Mouse (Mus musculus) stomach, embryonic 14.5 days (tissue): Measurements from ENCODE around the gene Rock2. TPM values are rescaled to one million over a fixed set of nuclear protein-coding genes. Genes with fewer than 3 reads are reported as not detected.

Experiments used
- ATAC-seq: fragments of 200-750 bp; cut with Nextera tagmentation; 2 replicates; pipeline ENCODE4 v1.8.0; 2017; ENCODE audit warnings: low read depth, moderate TSS enrichment; ENCODE audit not compliant: insufficient number of reproducible peaks, insufficient read depth, low FRiP score
- H3K27ac ChIP-seq: fragments of 300-500 bp; sonication (generic); 2 replicates; pipeline ENCODE4 v1.5.1; 2014; ENCODE audit warnings: mild to moderate bottlenecking, low read length, moderate library complexity, mixed read lengths
- H3K27me3 ChIP-seq: fragments of 300-500 bp; sonication (generic); 2 replicates; pipeline ENCODE4 v1.6.1; 2014; ENCODE audit warnings: low read length, control low read depth, mixed read lengths; ENCODE audit not compliant: control insufficient read depth, insufficient read depth
- H3K36me3 ChIP-seq: fragments of 300-500 bp; sonication (generic); 2 replicates; pipeline ENCODE4 v1.6.1; 2014; ENCODE audit warnings: mild to moderate bottlenecking, control low read depth, low read length, moderate library complexity, mixed read lengths; ENCODE audit not compliant: control insufficient read depth, insufficient read depth
- H3K4me1 ChIP-seq: fragments of 300-500 bp; sonication (generic); 2 replicates; pipeline ENCODE4 v1.6.1; 2014; ENCODE audit warnings: low read length, control low read depth, mixed read lengths; ENCODE audit not compliant: control insufficient read depth, insufficient read depth
- H3K4me2 ChIP-seq: fragments of 300-500 bp; sonication (generic); replicated peaks from 2 replicates; pipeline ENCODE4 v1.6.1; 2014; ENCODE audit warnings: low read depth, low read length, control low read depth
- H3K4me3 ChIP-seq: fragments of 300-500 bp; sonication (generic); 2 replicates; pipeline ENCODE4 v1.5.1; 2014; ENCODE audit warnings: low read depth, low read length, control low read depth
- H3K9ac ChIP-seq: fragments of 300-500 bp; sonication (generic); replicated peaks from 2 replicates; pipeline ENCODE4 v1.6.1; 2014; ENCODE audit warnings: low read depth, mild to moderate bottlenecking, control low read depth, low read length, moderate library complexity, mixed read lengths
- H3K9me3 ChIP-seq: fragments of 300-500 bp; sonication (generic); 2 replicates; pipeline ENCODE4 v1.6.1; 2016; ENCODE audit warnings: low read depth, low read length, control low read depth; ENCODE audit not compliant: control insufficient read depth
- WGBS: fragments of 180-500 bp; shearing (Covaris S2); extraction: QIAGEN DNeasy Blood & Tissue Kit; methylation state at CpG from one replicate; pipeline ENCODE4 v1.1.7; 2014; 5-methylcytosine and 5-hydroxymethylcytosine counted together
- polyA plus RNA-seq: library from polyadenylated mRNA; unstranded; fragments of >200 nt; fragmentation: Nextera tagmentation; extraction: Ambion mirVana; gene quantifications from 2 replicates; pipeline ENCODE4 v1.2.1, GENCODE M21; 2014

Gene Rock2
- polyA plus RNA-seq, 1 experiment from 2014 or later = 25.5 TPM

GRCm38 (mm10) chr12:16898790-16899189, 4.1 kb downstream of the Rock2 start:
- no peaks in the 10 kb centered on the region for H3K36me3 ChIP-seq
- no peaks in the 10 kb centered on the region for H3K27me3 ChIP-seq
- H3K27ac ChIP-seq = no peak overlapping the region
- H3K4me2 ChIP-seq = no peak overlapping the region
- H3K9ac ChIP-seq = no peak overlapping the region
- H3K9me3 ChIP-seq = no peaks in the 10 kb centered on the region
- H3K4me1 ChIP-seq = peaks cover 24% of the 10 kb centered on the region
- ATAC-seq = no peak
- no peak overlapping the region for H3K4me3 ChIP-seq

- H3K4me1 ChIP-seq = peaks cover 22% of the 10 kb centered on the region
- H3K36me3 ChIP-seq = no peaks in the 10 kb centered on the region
- WGBS = 10% methylated on average over 3 of the region's 3 CpGs
- ATAC-seq = peak; percentile 83
- no peak overlapping the region for H3K4me2 ChIP-seq
- no peaks in the 10 kb centered on the region for H3K27me3 ChIP-seq
- H3K27ac ChIP-seq = peak overlapping the region; percentile 33; the same call in 1 of the 2 replicates
- no peaks in the 10 kb centered on the region for H3K9me3 ChIP-seq
- no peak overlapping the region for H3K4me3 ChIP-seq
- no peak overlapping the region for H3K9ac ChIP-seq
Observed at GRCm38 (mm10) chr12:16900625-16901222, 6.0 kb downstream of the Rock2 start.

GRCm38 (mm10) chr12:16903949-16904635, 9.4 kb downstream of the Rock2 start:
- Histone ChIP-seq H3K27me3 (no peaks in the 10 kb centered on the region), H3K27ac (no peak overlapping the region), H3K4me3 (no peak overlapping the region), H3K4me1 (peaks cover 7% of the 10 kb centered on the region), H3K4me2 (no peak overlapping the region), H3K9ac (no peak overlapping the region), H3K9me3 (no peaks in the 10 kb centered on the region), H3K36me3 (no peaks in the 10 kb centered on the region)
- WGBS = 57% methylated on average over 2 of the region's 2 CpGs
- no peak for ATAC-seq

GRCm38 (mm10) chr12:16907282-16907846, 12.7 kb downstream of the Rock2 start:
- ATAC-seq = no peak
- H3K36me3 ChIP-seq = no peaks in the 10 kb centered on the region
- no peak overlapping the region for H3K4me2 ChIP-seq
- H3K9ac ChIP-seq = no peak overlapping the region
- 86% methylated on average over 1 of the region's 1 CpGs for WGBS
- H3K4me1 ChIP-seq = no peaks in the 10 kb centered on the region
- no peak overlapping the region for H3K27ac ChIP-seq
- H3K4me3 ChIP-seq = no peak overlapping the region
- H3K9me3 ChIP-seq = no peaks in the 10 kb centered on the region
- H3K27me3 ChIP-seq = no peaks in the 10 kb centered on the region

GRCm38 (mm10) chr12:16907953-16908648, 13.4 kb downstream of the Rock2 start:
- Histone ChIP-seq H3K27ac (no peak overlapping the region), H3K36me3 (no peaks in the 10 kb centered on the region), H3K4me1 (no peaks in the 10 kb centered on the region), H3K9ac (no peak overlapping the region), H3K9me3 (no peaks in the 10 kb centered on the region), H3K27me3 (no peaks in the 10 kb centered on the region), H3K4me2 (no peak overlapping the region), H3K4me3 (no peak overlapping the region)
- no peak for ATAC-seq
- WGBS = 94% methylated on average over 1 of the region's 1 CpGs

- H3K4me1 ChIP-seq = no peaks in the 10 kb centered on the region
- 60% methylated on average over 2 of the region's 3 CpGs for WGBS
- no peaks in the 10 kb centered on the region for H3K27me3 ChIP-seq
- no peak overlapping the region for H3K4me2 ChIP-seq
- no peak overlapping the region for H3K9ac ChIP-seq
- no peak overlapping the region for H3K27ac ChIP-seq
- no peaks in the 10 kb centered on the region for H3K36me3 ChIP-seq
- no peak for ATAC-seq
- H3K4me3 ChIP-seq = no peak overlapping the region
- H3K9me3 ChIP-seq = no peaks in the 10 kb centered on the region
Observed at GRCm38 (mm10) chr12:16911524-16911923, 16.8 kb downstream of the Rock2 start.

- Histone ChIP-seq H3K9me3 (no peaks in the 10 kb centered on the region), H3K27me3 (no peaks in the 10 kb centered on the region), H3K4me1 (0 out of 2 replicates have a peak, but pooled peaks cover 2% of the 10 kb centered on the region), H3K9ac (no peak overlapping the region), H3K27ac (no peak overlapping the region), H3K36me3 (no peaks in the 10 kb centered on the region), H3K4me3 (no peak overlapping the region), H3K4me2 (no peak overlapping the region)
- WGBS = 90% methylated on average over 3 of the region's 3 CpGs
- no peak for ATAC-seq
Observed at GRCm38 (mm10) chr12:16912600-16912999, 17.9 kb downstream of the Rock2 start.

- H3K27ac ChIP-seq = no peak overlapping the region
- H3K36me3 ChIP-seq = no peaks in the 10 kb centered on the region
- H3K27me3 ChIP-seq = no peaks in the 10 kb centered on the region
- H3K4me1 ChIP-seq = 0 out of 2 replicates have a peak, but pooled peaks cover 2% of the 10 kb centered on the region
- H3K9me3 ChIP-seq = no peaks in the 10 kb centered on the region
- H3K9ac ChIP-seq = no peak overlapping the region
- no peak overlapping the region for H3K4me2 ChIP-seq
- ATAC-seq = no peak
- H3K4me3 ChIP-seq = no peak overlapping the region
Observed at GRCm38 (mm10) chr12:16920186-16920860, 25.6 kb downstream of the Rock2 start.
